Mouse (Mus musculus) neutrophil, adult 5-6 weeks (primary cell): ENCODE measurements around the gene Ccdc182. TPM values are rescaled to one million over a fixed set of nuclear protein-coding genes. Genes with fewer than 3 reads are reported as not detected.

Experiments used
- ATAC-seq: fragments of 151-379, 151-347 bp; 2 replicates; pipeline ENCODE4 v1.8.0; 2017; ENCODE audit warnings: mild to moderate bottlenecking, moderate TSS enrichment; ENCODE audit not compliant: insufficient number of reproducible peaks, poor library complexity, low FRiP score, severe bottlenecking; ENCODE audit errors: extremely low read depth
- total RNA-seq: library from RNA; stranded (forward); fragments of 200-1000 nt; gene quantifications from 2 replicates; pipeline ENCODE4 v1.2.3, GENCODE M21; 2017

The Ccdc182 gene
- not detected in 2 replicates for total RNA-seq

DNA sequence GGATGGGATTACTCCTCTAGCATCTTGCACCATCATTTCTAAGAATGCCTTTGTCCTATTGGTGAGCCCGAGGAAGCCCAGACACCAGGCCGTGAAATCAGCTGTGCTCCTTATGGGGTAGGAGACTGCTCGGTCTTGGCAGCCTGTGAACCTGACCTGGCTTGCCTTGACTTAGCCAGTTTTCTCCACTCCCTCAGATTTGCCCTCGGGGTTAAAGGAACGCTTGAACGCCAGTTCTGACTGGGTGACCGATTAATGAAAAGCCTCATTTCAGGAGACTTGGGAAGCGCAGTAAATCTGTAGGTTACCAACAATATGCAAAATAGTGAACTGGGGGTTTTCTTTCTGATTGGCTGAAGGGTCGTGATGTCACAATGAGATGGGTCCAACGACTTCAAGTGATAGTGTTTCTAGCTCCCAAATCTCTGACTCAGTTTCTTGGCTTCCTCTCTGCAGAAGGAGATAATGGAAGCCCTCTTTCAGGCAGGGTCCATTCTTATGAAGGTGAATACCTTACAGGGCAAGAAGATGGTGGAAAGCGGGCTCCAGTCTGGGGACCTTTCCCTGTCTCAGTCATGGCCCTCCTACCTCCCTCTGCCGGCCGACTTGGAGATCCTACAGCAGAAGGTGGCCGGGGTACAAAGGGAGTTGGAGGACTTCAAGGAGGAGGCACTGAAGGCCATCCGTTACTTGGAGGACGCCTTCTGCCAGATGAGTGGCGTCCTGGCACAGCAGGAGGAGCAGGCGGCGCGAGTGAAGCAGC, at the start of gene Ccdc182:
Gene Ccdc182 (plus strand): TSS at position 428 of the 763 bp plus-strand sequence.
- no peak for ATAC-seq

DNA sequence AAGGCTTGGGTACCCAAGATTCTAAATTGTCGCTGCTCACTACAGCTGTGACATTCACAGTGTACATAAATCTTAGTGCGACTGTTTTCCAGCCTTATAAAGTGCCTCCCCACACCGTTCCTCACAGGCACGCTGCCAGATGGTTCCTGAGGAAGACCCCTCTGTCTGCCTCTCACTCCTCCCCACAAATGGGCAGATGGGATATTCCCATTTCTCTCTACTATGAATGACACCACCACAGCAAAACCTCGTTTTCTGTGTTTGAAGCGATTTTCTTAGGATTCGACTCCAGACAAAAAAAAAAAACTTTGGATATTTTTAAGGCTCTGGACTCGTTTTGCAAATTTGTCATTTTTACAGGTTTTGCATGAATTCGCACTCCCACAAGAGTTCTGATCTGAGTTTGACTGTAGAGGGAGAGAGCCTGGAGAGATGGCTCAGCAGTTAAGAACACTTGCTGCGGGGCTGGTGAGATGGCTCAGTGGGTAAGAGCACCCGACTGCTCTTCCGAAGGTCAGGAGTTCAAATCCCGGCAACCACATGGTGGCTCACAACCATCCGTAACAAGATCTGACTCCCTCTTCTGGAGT, 48.2 kb upstream of the Ccdc182 start:
- ATAC-seq = no peak

DNA sequence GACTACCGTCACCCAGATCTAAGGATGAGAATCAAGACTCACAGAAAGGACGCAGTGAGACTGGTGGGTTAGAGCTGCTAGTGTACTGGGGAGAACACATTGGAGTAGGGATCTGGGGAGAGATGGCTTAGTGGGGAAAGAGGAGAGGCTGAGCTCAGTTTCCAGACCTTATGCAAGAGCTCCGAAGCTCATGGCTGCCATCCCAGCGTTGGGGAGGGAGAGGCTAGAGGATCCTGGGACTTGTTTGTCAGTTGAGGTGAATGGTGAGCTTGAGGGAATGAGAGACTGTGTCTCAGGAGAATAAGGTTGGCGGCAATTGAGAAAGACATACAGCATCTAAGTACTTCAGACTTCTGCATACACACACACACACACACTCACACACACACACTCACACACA, 45.2 kb upstream of the Ccdc182 start:
- no peak for ATAC-seq

DNA sequence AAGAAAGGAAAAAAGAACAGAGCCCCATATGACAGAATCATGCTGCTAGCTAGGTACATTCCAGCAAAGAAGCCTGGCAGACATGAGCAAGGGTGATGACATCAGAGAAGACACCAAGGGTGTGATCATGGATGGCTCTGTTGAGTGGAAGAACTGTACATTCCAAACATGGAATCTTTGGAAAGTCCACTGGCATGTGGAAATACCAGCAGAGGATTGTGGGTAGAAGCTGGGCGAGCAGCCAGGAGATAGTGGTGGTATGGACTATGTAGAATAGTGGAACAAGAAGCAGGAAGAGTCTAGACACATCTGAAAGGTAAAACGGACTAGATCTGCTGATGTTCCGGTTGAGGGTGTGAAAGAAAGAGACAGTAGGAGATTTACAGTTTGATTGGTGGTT, 43.3 kb upstream of the Ccdc182 start:
- ATAC-seq = no peak

DNA sequence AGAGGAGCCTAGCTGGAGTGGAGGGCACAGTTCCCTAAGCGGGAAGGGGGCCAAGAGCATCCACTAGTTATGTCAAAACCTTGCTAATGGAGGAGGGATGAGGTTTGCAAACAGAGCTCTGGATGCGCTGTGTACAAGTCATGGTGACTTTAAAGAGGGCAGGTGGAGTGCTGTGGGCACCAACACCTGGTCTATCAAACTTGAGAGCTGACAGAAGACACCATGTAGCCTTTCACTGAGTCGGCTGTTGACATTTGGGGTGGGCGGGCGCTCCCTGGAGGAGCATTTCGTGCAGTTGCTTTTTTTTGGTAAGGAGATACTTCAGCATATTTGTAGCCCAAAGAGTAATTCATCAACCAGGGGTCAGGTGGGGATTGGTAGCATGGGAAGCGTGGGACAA, 42.6 kb upstream of the Ccdc182 start:
- ATAC-seq = no peak

DNA sequence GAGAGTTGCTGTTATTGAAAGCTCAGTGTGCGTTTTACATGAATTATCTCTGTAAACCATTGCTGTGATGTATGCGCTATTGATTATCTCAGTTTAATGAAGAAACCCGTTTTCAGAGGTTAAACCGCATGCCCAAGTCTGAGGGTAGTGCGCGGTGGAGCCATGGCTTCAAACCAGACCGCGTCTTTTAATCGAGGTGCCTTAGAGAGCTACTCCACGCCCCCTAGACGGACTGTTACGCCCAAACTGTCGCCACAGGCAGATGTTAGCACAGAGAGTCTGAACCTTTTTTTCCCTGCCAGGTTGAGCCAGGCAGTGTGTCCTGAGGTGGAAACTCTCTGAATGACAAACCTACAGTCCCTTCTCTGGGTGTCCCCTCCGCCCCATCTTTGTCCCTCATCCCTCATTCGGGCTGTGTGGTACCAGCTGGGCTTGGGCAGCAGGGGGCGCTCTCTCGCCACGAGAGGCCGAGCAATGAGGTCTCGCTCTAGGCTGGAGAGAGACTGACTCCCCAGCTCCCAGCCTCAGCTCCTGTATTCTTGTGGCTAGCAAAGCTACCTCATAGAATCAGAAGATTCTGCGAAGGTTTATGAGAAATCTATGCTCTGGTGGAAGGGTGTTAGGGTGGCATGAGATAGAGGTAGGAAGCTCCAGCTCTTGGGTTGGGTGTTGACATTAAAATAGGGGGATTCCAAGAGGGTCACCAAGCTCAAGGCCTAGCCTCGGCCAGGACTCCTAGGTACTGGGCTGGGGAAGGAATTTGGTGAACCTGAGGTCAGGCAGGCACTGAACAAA, 41.7 kb upstream of the Ccdc182 start:
- peak; percentile 70; the same call in 1 of the 2 replicates for ATAC-seq

DNA sequence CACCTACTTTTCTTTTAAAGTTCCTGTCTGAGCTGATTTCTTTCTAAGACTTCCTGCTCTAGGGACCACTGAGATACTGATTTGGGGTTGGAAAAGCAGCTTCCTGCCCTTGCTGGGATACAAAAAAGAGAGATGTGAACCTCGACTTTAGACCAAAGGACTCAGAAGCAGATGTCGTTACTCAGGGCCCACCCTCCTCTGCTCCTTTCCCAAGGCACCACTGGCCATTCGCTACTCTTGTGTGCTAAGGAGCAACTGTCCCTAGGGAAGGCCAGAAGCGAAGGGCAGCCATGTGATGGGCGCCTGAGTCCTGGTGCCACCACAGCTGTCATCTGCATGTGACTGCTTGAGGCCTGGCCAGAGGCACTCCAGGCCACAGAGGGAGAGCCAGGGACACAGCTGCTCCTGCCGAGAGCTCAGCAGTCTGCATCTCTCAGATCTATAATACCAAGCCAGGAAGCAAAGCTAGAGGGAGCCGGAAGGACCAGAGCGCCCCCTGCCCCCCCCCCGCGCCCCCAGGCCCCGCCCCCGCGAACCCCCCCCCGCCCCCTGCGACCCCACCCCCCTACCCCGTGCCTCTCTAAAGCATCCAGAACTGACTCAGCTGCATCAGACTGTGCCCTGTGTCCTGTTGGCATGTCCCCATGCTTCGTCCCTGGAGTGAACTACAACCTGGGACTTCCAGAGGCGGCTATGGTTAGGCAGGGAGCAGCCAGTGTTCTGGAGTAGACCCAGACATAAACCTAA, 40.9 kb upstream of the Ccdc182 start:
- ATAC-seq = no peak

DNA sequence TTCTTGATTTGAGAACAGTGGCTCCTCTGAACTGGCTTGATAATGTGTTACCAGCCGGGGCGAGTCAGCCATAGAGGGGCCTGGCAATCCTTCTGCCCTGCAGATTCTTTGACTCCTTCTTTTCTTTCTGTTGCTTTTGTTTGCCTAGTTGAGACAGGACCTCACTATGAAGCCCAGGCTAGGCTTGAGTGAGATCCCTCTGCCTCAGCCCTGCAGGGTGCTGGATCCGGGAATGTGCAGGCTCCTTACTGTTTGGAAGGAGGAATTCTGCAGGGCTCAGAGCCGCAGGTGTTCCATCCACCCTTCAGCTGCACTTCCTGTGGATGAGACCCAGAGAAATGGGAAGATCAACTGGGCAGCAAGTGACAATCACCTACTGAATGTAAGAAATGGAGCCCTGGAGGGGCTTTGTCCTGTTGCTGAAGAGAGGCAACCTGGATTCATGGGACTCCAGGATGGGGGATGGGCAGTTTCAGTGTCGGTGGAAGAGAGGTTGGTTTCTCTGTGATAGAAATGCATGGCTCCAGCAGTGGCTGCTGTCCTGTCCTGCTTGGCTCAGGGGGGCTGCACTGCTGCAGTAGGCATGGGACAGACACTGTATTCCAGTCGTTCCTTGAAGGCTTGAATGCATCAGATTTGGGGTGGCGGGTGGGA, 40.2 kb upstream of the Ccdc182 start:
- ATAC-seq = no peak

DNA sequence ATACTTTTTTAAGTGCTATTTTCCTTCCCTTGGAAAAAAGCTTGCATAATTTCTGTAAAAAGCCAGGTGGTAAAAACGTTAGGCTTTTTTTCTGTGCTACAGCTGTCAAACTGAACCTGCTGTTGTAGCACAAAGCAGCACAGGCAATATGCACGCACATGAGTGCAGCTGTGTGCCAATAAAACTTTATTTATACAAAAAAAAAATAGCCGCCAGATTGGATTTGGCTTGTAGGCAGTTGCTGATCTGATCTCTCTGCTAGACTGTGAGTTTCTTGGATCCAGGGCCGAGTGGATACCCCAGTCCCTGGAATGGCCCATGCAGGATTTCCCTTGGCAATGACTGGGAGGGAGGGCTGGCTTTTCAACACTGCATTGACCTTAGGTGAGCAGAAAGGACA, 36.2 kb upstream of the Ccdc182 start:
- ATAC-seq = no peak

DNA sequence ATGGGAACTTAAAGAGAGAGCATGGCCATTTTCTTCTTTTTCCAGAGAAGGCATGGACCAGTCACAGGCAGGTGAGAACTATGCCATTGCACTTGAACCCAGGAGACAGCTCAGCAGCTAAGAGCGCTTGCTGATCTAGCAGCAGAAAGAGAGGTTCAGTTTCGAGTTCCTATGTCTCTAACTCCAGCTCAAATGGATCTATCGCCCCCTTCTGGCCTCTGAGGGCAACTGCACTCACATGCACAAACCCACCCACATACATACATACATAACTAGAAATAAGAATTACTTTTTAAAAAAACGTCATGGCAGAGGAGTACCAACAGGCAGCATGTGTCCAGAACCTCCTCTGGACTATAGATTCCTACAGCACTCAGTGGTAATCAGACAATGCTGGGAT, 35.6 kb upstream of the Ccdc182 start:
- ATAC-seq = no peak

DNA sequence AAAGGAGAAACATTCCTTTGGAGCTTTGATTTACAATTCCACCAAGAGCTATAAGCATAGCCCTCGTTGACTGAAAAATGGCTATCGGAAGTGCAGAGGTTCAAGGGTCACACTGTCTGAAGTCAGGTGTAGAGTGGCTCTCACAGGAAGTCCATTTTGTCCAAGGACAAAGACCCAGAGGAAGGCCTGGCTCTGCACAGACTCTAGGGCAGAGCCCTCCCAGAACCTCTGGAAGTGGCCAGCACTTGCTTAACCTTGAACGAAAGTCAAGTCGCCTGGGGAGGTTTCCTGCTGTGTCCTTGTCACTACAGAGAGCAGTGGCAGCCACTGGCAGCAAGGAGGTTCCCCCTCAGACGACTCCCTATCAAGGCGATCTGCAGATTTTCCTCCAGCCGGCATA, 33.4 kb upstream of the Ccdc182 start:
- no peak for ATAC-seq

DNA sequence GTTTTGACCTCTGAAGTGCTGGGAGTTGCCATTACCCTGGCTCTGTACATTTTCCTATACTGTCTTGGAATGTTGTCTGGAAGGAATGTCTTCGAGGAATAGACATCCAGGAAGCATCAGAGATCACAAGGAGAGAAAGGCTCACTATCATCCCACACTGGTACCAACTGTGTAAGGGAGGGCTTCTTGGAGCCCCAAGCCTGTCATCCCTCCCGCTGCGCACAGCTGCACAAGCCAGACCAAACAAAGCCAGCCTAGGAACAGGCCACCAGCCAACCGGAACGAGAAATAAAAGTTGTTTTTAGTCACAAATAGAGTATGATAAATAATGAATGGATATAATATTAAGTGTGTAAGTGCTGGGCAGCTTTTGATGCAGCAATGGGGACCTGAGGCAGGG, 29.0 kb upstream of the Ccdc182 start:
- no peak for ATAC-seq

DNA sequence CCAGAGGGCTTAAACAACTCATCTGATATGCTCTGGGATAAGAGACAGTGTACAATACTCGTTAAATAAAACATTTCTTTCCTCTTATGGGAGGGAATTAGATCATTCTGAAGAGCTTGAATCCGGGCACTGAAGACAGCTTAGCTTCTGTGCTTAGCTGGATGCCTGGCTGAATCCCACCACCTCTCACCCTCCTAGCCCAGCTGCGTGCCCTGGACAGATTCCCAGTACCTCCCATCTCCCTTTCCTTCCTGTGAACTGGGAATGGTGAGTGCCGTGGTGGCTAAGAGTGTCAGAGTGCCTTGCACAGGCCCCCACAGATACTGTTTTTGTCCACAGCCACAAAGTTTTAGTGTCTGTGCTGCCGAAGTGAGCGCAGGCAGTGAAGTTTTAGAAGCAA, 27.5 kb upstream of the Ccdc182 start:
- ATAC-seq = no peak

DNA sequence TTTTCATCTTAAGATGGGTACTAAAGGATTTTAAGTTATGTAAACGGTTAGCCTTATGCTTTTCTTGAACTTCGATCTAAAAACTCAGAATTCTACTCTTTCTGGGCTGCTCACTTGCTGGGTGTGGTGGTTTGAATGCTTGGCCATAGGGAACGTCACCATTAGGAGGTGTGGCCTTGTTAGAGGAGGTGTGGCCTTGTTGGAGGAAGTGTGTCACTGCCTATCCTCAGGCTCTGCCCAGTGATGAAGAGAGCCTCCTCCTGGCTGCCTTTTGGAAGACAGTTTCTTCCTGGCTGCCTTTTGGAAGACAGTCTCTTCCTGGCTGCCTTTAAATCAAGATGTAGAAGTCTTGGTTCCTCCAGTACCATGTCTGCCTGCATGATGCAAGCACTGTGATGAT, 22.0 kb upstream of the Ccdc182 start:
- ATAC-seq = no peak

DNA sequence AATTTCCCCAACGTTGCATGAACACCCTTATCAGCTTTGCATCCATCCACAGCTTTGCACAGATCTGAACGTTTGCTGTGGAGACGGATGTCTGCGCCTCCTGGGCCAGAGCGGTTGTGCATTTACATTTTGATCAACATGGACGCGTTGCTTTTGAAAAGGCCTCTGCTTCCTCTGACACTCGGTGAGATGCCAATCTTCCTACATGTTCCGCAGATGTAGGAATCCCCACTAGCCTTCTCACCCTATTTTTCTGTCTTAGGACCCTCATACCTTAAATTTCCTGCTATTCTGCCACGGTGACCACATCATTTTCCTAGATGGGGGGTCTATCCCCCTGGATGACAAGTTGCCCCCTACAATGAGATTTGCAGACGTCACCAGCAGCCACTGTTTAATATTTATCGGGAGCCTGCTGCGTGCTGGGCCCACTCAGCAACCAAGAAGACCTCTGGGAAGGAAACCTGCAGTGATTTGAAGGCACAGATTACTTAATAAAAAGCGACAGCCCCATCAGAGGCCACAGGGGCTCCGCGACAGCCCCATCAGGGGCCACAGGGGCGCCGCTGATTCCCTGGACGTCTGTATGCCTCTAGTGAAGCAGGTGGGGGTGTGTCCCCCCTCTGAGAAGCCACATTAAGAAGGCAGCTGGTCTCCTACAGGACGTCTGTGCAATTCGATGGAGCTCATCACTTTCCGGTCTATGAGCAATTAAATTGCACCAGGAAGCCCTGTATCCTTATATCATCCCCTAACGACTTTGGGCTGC, 19.6 kb upstream of the Ccdc182 start:
- no peak for ATAC-seq

DNA sequence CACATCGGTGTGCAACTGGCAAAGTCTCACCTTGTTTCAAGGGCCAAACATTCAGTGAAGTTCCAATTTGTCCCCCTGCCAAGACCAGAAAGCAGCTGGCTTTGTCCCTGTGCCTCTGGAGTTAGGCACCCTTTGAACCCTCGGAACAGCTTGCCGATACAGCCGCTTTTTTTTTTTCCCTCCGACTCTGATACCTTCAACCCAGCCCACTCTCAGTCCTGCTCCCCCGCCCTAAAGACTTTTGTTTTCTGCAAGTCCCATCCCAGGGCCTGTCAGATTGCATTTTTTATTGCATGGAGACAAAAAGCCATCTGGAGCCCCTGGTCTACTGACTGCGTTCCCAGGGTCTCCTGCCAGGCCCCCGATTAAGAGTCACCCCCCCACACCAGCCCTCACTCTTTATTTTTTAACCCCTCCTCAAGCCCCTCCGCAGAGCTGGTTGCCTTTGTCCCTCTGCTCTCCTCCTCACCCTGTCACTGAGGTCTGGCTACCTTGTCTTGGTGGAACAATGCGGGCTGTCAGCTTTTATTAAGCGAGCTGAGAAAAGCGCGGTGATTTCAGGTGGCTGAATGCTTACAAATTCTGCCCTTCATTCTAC, 18.9 kb upstream of the Ccdc182 start:
- no peak for ATAC-seq

DNA sequence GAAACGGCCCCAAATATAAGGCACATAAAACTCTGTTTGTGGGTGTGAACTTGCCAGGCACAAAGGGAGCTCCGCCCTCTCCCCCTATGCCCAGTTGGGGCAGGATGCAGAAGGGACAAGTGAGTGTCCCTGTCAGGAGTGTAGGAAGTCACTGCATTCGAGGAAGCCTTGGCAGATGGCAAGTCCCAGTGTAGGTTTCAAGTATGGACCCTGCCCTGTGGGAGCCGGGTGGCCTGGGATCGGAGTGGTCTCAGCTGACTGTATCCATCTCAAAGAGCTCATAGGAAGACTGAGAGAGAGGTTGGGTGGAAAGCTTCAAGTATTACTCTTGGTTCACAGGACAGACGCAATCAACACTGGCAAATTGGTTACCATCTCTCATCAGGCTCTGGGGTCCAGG, 17.9 kb upstream of the Ccdc182 start:
- no peak for ATAC-seq
